Mouse (Mus musculus): ENCODE measurements at regions not wholly inside any gene's neighbourhood (a gene's known extent, or its start where the extent isn't known, plus 50 kb on each side); places are given as distances from the start of the nearest gene placed in this dataset.

DNA sequence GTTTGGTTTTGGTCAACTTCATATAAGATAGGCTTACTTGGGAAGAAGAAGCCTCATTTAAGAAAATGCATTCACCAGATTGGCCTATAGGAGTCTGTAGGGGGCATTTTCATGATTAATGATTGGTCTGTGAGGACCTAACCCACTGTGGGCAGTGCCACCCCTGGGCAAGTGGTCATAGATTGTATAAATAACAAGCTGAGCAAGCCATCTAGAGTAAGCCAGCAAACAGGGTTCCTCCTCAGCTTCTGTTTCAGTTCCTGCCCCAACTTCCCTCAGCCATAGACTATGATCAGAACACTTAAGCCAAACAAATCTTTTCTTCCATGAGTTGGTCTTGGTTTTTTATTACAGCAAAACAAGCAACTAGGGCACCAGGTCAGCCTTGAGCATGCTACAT is 220.2 kb upstream of the Marcks start:
- Histone ChIP-seq H3K9me3 (ENCODE audit: control insufficient read depth, low read length) (no peaks in the 10 kb centered on the region), H3K4me1 (replicated peaks; ENCODE audit: control insufficient read depth in 2 of 2, insufficient read depth in 2 of 2, low read length in 1 of 2) (peaks cover 0 to 5% of the 10 kb centered on the region in 2 experiments; a peak in 1 of 4 replicates), H3K9ac (replicated peaks) (no peak overlapping the region), H3K4me3 (ENCODE audit: insufficient read depth in 1 of 2, low read depth in 2 of 2, low read length in 2 of 2) (no peak overlapping the region), H3K27ac (no peak overlapping the region), H3K4me2 (ENCODE audit: low read depth) (no peak overlapping the region), H3K27me3 (ENCODE audit: control insufficient read depth, insufficient read depth, low read length) (no peaks in the 10 kb centered on the region), H3K36me3 (replicated peaks; ENCODE audit: control insufficient read depth, insufficient read depth, low read depth) (no peaks in the 10 kb centered on the region)
- ATAC-seq (ENCODE audit: insufficient read depth) = no peak
- TF ChIP-seq CTCF (IDR thresholded peaks at IDR 0.05; ENCODE audit: low read depth) (no peak), EP300 (IDR thresholded peaks at IDR 0.05; ENCODE audit: low read depth) (no peak)
- no peak for DNase-seq (ENCODE audit: low read depth in 3 of 3, low spot score in 3 of 3)

DNA sequence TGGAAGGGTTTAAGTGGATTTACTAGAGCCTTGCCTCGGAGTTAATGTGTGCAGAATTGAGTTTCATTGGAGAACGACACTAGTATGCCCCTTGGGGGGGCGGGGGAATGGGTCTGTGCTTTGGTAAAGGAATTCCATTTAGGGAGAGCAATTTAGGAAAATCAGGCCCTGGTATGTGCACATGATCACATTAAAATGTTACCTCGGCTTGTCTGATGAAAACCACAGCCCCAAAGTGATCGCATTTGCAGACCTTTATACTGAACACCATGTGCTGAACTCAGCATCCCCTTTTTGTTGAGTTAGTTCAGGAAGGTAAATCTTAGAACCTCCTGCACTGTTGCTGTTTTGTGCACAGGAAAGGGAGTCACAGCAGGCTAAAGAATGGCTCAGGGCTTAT is 219.6 kb upstream of the Marcks start:
- WGBS (ENCODE audit: insufficient replicate concordance) = 59% methylated on average over 5 of the region's 5 CpGs
- H3K27me3 ChIP-seq (ENCODE audit: control insufficient read depth, insufficient read depth, low read length) = no peaks in the 10 kb centered on the region
- no peak overlapping the region for H3K4me3 ChIP-seq (ENCODE audit: insufficient read depth in 1 of 2, low read depth in 2 of 2, low read length in 2 of 2)
- H3K9ac ChIP-seq (replicated peaks) = no peak overlapping the region
- peaks cover 0 to 5% of the 10 kb centered on the region in 2 experiments; a peak in 1 of 4 replicates for H3K4me1 ChIP-seq (replicated peaks; ENCODE audit: control insufficient read depth in 2 of 2, insufficient read depth in 2 of 2, low read length in 1 of 2)
- ATAC-seq (ENCODE audit: insufficient read depth) (no peak), DNase-seq (ENCODE audit: low read depth in 3 of 3, low spot score in 3 of 3) (no peak)
- no peak for TF ChIP-seq EP300 (IDR thresholded peaks at IDR 0.05; ENCODE audit: low read depth)
- TF ChIP-seq CTCF (IDR thresholded peaks at IDR 0.05; ENCODE audit: low read depth) = no peak
- no peaks in the 10 kb centered on the region for H3K36me3 ChIP-seq (replicated peaks; ENCODE audit: control insufficient read depth, insufficient read depth, low read depth)
- no peak overlapping the region for H3K27ac ChIP-seq
- H3K4me2 ChIP-seq (ENCODE audit: low read depth) = no peak overlapping the region
- no peaks in the 10 kb centered on the region for H3K9me3 ChIP-seq (ENCODE audit: control insufficient read depth, low read length)

DNA sequence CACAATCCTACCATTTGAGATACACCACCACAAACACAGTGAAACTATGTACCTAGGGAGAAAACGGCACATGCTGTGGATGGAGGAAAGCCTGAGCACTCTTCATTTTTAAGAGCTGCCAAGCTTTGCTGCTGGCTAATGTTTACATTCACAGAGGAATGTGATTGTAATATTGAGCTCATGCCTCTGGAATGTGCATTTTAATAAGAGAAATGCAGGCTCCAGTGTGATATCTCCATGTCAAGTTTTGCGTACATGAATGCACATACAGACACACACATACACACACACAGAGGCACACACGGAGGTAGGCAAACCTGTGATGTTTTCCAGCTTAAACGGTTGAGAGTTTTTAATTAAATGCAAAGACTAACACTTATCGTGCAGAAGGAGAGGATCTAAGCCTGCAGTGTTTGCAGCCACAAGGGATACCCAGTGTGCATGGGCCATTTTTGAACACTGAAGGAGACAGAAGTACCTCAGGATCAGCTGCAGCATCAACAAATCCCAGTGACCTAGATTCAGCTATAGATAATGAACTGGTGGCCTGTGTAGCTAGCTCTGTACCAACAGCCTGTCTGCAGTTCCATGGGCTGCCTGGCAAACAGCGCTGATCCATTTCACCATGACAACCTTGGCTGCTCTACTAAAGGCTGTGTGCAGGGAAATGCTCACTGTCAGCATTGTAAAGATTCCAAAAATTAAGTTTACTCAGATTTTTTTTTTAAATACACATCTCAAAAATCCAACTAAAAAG is 218.8 kb upstream of the Marcks start:
- no peak for ATAC-seq (ENCODE audit: insufficient read depth)
- Histone ChIP-seq H3K4me3 (ENCODE audit: insufficient read depth in 1 of 2, low read depth in 2 of 2, low read length in 2 of 2) (no peak overlapping the region), H3K9ac (replicated peaks) (no peak overlapping the region), H3K4me2 (ENCODE audit: low read depth) (no peak overlapping the region), H3K9me3 (ENCODE audit: control insufficient read depth, low read length) (no peaks in the 10 kb centered on the region), H3K27me3 (ENCODE audit: control insufficient read depth, insufficient read depth, low read length) (no peaks in the 10 kb centered on the region), H3K36me3 (replicated peaks; ENCODE audit: control insufficient read depth, insufficient read depth, low read depth) (no peaks in the 10 kb centered on the region), H3K4me1 (replicated peaks; ENCODE audit: control insufficient read depth in 2 of 2, insufficient read depth in 2 of 2, low read length in 1 of 2) (peaks cover 0 to 5% of the 10 kb centered on the region in 2 experiments; a peak in 1 of 4 replicates), H3K27ac (no peak overlapping the region)
- TF ChIP-seq EP300 (IDR thresholded peaks at IDR 0.05; ENCODE audit: low read depth) (no peak), CTCF (IDR thresholded peaks at IDR 0.05; ENCODE audit: low read depth) (no peak)
- WGBS (ENCODE audit: insufficient replicate concordance) = 76% methylated on average over 6 of the region's 6 CpGs
- DNase-seq (ENCODE audit: low read depth in 3 of 3, low spot score in 3 of 3) = no peak

DNA sequence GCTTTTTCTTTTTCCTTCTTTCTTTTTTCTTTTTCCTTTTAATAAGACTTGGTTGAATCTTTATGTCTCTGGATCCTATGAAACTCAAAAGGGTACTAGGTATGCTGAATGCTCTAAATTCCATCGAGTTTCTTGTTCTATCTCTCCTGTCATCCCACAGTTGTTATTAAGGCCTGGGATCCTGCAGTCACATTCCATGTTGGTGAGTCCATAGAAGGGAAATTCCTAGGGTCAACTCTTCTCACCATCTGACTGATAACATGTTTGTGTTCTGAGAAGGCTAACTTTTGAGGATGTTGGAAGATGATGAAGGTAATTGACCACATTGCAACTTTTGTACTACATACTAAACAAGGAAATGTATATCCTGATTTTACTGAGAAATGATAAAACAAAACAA is 210.5 kb upstream of the Marcks start:
- H3K4me3 ChIP-seq (ENCODE audit: insufficient read depth in 1 of 2, low read depth in 2 of 2, low read length in 2 of 2) = no peak overlapping the region
- WGBS (ENCODE audit: insufficient replicate concordance) = 48% methylated on average over 1 of the region's 1 CpGs
- no peak for ATAC-seq (ENCODE audit: insufficient read depth)

DNA sequence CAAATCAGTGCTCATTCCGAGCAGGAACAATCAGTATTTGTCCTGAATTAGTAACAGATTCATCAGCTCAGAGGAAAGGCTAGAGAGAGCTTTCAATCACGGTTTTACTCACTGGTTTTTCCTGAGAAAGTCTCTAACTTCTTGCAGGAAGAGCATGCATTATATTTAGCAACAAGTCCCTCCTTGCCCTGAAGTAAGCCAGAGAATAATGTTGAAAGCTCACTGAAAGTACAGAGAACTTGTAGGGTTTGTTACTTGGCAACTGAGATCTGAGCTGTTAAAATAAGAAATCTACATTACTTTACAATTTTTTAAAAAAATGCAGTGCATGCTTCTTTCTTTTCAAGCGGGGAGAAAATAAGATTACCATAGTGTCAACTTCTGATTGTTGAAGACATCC is 209.7 kb upstream of the Marcks start:
- no peak overlapping the region for H3K27ac ChIP-seq
- no peak overlapping the region for H3K9ac ChIP-seq (replicated peaks)
- H3K4me1 ChIP-seq (replicated peaks; ENCODE audit: control insufficient read depth in 2 of 2, insufficient read depth in 2 of 2, low read length in 1 of 2) = no peaks in the 10 kb centered on the region
- TF ChIP-seq CTCF (IDR thresholded peaks at IDR 0.05; ENCODE audit: low read depth) = no peak
- TF ChIP-seq EP300 (IDR thresholded peaks at IDR 0.05; ENCODE audit: low read depth) = no peak
- ATAC-seq (ENCODE audit: insufficient read depth) (no peak), DNase-seq (ENCODE audit: low read depth in 3 of 3, low spot score in 3 of 3) (no peak)
- WGBS (ENCODE audit: insufficient replicate concordance) = 40% methylated on average over 3 of the region's 3 CpGs
- no peak overlapping the region for H3K4me3 ChIP-seq (ENCODE audit: insufficient read depth in 1 of 2, low read depth in 2 of 2, low read length in 2 of 2)
- no peaks in the 10 kb centered on the region for H3K27me3 ChIP-seq (ENCODE audit: control insufficient read depth, insufficient read depth, low read length)
- H3K4me2 ChIP-seq (ENCODE audit: low read depth) = no peak overlapping the region
- no peaks in the 10 kb centered on the region for H3K9me3 ChIP-seq (ENCODE audit: control insufficient read depth, low read length)
- no peaks in the 10 kb centered on the region for H3K36me3 ChIP-seq (replicated peaks; ENCODE audit: control insufficient read depth, insufficient read depth, low read depth)

More for the DNA sequence above, 210.5 kb upstream of the Marcks start:
- Histone ChIP-seq H3K9ac (replicated peaks) (no peak overlapping the region), H3K36me3 (replicated peaks; ENCODE audit: control insufficient read depth, insufficient read depth, low read depth) (no peaks in the 10 kb centered on the region), H3K27me3 (ENCODE audit: control insufficient read depth, insufficient read depth, low read length) (no peaks in the 10 kb centered on the region), H3K27ac (no peak overlapping the region), H3K4me2 (ENCODE audit: low read depth) (no peak overlapping the region), H3K4me1 (replicated peaks; ENCODE audit: control insufficient read depth in 2 of 2, insufficient read depth in 2 of 2, low read length in 1 of 2) (no peaks in the 10 kb centered on the region), H3K9me3 (ENCODE audit: control insufficient read depth, low read length) (no peaks in the 10 kb centered on the region)
- TF ChIP-seq EP300 (IDR thresholded peaks at IDR 0.05; ENCODE audit: low read depth) = no peak
- no peak for TF ChIP-seq CTCF (IDR thresholded peaks at IDR 0.05; ENCODE audit: low read depth)
- DNase-seq (ENCODE audit: low read depth in 3 of 3, low spot score in 3 of 3) = no peak
